Mouse (Mus musculus) lung, postnatal 36 days (tissue): ENCODE results near the gene Tmem183a.

Source experiments
- DNase-seq: peaks from one replicate; pipeline ENCODE4 v3.0.0; 2022; ENCODE audit warnings: mixed read lengths

Gene Tmem183a

DNA sequence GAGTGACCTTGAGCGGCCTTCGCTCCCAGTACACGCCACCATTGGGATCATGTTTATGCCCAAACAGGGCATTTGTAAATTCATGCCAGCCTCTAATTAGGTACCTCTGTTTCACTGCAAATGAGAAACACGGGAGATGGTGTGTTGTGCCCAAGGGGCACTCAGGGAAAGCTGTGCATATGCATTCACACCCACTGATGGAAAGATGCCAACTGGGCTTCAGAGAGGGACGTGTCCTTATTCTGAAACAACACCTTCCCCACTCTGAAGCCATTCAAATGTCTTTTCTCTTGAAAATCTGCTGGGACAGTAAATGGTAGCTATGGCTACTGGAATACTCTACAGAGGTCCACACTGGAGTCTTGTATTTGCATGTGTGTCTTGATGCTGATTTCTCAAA, 43.5 kb downstream of the Tmem183a start:
- no peak for DNase-seq

GRCm38 (mm10) chr1:134316361-134316760, 45.4 kb downstream of the Tmem183a start:
- no peak for DNase-seq

GRCm38 (mm10) chr1:134315181-134315580, 46.6 kb downstream of the Tmem183a start:
- DNase-seq, result no peak

- DNase-seq, result no peak
These were observed 50.0 kb downstream of the Tmem183a start for GRCm38 (mm10) chr1:134311760-134312159.

DNA sequence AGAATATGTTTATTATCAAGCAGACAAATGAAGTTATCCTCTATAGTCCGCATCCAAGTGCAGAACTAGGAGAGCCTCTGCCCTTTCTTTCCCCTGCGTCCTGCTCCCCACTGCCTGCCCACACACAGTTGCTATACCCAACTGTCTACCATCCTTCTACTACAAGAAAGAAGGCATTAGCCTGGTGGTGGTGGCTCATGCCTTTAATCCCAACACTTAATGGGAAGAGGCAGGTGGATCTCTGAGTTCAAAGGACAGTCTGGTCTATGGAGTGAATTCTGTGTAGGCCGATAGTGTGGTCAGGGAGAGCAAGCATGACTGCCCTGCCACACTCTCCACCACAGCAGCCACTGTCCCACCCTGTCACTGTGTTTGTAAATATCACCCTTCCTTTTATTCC, 51.0 kb downstream of the Tmem183a start:
- DNase-seq, result no peak

DNA sequence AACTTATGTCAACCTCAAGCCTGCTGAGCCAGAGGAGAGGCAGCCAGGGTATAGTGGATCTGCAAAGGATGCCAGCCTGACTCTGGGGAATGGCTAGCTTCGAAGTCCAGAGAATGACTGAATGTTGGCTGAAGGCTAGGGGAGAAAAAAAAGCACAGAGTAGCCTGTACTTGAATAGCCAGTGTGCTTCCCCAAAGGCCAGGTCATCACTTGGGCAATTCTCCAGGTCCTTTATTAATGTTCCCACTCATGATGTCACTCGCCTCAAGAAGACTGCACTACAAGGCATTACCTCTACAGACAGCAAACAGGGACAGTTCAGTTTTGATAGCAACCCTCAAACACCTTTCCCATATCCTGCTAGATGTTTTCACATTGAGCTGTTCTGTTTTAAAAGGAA, 51.5 kb downstream of the Tmem183a start:
- DNase-seq, result no peak

DNA sequence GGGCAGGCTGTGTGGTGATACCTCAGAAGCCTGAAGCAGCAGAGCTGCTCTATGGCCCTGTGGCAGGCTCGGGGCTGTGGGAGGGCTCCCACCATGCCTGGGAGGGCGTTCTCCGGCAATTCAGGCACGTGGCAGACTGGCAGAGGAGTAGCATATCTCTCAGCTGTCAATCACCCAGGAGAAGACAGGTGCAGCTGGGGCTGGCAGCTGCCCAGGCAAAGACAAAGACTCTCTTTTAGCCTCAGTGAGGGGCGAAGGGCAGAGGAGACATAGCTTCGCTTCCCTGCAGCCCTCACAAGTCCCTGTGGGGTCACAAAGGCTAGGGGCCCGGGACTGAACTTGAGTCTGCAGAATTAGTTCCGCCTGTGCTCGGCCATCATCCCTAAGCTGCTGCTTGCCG, 54.4 kb downstream of the Tmem183a start:
- no peak for DNase-seq

- DNase-seq, result no peak
These were observed 56.8 kb downstream of the Tmem183a start for GRCm38 (mm10) chr1:134304940-134305339.

- DNase-seq, result peak; percentile 83
These were observed 59.1 kb downstream of the Tmem183a start for GRCm38 (mm10) chr1:134302568-134303238.

DNA sequence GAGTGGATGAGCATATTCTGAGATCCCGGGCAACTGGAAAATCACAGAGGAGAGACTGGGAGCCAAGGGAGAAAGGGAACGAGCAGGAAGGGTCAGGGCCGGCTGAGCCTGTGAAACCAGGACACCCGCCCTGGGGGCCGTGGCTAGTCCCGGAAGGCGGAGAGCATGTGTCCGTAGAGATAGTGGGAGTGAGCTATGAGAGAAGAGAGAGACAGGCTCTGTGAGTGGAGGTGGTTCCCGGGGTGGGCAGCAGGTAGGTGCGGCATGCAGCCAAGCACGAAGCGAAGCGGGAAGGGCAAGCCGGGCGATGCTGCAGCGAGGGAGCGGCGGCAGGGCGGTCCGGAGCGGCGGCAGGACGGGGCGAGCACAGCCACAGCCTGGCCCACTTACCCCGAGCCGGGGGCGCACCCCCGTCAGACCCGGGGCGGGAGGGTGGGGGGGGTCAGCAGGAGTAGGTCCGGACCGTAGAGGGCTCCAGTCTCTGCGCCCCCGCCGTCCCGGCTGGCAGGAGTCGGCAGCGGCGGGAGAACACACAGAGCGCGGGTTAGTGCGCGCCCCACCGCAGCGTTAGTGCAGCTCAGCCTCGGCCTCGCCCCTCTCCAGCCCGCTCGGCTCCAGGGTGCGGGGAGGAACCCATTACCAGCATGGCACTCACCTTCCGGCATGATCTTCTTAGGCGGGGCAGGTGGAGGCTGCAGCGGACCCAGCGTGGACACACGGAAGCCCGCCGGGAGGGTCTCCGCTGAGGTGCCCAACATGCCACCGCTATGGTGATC, 63.0 kb downstream of the Tmem183a start:
- DNase-seq, result peak; percentile 35

DNA sequence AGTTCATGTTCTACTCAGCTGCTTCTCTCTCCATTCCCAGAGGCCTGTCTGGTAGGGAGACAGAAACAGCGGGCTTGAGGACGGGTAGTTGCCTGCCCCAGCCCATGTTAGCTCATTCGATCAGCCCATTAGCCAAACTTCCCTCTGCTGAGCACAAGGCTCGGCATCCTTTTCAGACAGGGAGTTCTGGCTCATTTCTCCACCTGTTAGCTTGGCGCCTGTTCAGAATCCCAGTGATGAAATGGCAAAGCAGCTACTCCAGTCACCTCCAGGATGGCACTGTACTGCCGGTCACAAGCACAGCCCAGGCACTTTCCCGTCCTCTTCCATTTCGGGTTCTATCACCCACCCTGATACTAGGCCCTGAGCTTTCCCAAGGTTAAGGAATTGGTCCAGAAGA, 64.5 kb downstream of the Tmem183a start:
- no peak for DNase-seq
